Mouse (Mus musculus) gastrocnemius, postnatal 25 days (tissue): ENCODE data around the gene Gimap1. TPM values are rescaled to one million over a fixed set of nuclear protein-coding genes. Genes with fewer than 3 reads are reported as not detected.
A peak's percentile ranks its signal among the peaks of the same experiment; 100 is the strongest.

Experiments used
- DNase-seq: peaks from one replicate; pipeline ENCODE4 v3.0.0; 2022
- total RNA-seq, 2 experiments: library from RNA; stranded (reverse); gene quantifications; 1 replicate in 1 of 2; 2 replicates in 1 of 2; pipeline ENCODE4 v1.2.3; 2021

Gene Gimap1
- total RNA-seq, 2 experiments from 2014 or later = 2.5 to 5.0 TPM

DNA sequence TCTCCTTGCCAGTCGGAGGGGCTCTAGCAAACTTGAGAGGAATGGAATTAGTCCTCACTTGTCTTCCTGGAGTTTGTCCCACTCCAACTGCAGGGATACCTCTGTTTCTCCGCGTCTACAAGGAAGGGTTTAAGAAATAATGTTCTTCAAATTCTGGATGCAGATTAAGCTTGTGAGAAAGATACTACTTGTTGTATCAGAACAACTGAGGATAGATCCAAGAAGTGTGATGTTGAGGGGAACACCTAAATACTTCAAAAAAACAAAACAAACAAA is 864 bp downstream of the Gimap1 start:
- no peak for DNase-seq

DNA sequence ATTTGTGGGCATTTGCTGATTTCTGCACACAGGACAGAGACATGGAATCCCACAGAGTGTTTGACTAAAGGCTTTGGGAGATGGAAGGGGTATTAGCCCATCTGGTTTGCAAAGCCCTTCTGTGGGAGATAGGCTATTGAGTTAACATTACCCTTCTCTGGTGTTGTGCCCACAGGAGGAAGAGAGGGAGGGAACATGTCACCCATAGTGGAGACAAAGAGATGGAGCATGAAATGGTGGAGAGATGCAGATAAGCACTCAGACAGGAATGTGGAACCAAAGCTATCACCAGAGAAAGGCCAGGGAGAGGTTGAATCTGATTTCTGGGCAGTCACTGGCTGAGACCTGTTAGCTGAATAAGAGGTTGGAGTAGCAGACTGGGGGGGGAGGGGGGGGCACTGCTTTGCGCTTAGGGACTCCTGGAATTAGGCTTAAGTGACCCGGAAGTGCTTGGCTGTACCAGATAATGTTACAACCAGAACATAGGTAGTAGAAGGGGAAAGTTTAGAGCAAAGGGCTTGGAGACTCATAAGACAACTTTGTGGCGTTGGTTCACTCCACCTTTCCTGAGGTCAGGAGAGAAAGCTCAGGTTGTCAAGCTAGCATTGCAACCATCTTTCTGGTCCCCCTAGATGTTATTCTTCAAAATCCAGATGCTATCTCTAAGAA is 1.8 kb downstream of the Gimap1 start:
- DNase-seq = no peak

DNA sequence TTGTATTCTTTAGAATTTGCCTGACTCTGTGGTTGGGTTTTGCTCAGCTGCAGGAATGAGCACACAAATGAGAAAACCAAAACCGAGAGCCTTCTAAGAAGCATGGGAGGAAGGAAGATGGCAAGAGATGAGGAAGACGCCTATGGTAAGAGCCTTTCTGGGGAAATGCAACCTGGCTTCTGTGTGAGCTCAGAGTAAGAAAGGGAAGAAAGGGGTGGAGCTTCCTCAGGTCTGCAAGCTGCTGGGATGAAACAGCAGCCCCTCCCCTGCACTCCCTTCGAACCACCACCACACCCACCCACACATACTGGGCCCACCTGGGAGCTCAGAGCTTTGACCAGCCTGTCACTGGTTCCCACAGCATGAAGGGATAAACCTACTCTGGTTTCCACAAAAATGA is 2.4 kb downstream of the Gimap1 start:
- DNase-seq = no peak

DNA sequence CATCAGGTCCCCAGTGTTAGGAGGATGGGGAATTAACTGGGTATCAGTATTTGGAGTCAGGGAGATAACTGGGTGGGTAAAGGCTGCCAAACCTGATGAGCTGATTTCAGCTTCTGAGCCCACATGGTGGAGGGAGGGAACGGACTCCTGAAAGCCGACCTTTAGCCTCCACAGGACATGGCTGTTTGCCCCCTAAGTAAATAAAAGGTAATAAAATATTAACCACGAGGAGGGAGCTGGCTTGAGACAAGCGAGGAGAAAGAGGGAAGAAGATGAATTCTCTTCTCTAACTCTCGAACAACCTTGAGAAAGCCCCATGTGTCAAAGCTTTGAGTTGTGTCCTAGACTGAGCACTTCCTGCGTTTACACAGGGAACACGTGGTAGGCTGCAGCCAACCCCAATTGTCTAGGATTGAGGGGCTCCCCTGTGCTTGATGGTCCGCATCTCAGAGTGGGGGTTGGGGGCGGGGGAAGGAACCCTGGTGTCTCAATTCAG is 2.9 kb downstream of the Gimap1 start:
- no peak for DNase-seq

DNA sequence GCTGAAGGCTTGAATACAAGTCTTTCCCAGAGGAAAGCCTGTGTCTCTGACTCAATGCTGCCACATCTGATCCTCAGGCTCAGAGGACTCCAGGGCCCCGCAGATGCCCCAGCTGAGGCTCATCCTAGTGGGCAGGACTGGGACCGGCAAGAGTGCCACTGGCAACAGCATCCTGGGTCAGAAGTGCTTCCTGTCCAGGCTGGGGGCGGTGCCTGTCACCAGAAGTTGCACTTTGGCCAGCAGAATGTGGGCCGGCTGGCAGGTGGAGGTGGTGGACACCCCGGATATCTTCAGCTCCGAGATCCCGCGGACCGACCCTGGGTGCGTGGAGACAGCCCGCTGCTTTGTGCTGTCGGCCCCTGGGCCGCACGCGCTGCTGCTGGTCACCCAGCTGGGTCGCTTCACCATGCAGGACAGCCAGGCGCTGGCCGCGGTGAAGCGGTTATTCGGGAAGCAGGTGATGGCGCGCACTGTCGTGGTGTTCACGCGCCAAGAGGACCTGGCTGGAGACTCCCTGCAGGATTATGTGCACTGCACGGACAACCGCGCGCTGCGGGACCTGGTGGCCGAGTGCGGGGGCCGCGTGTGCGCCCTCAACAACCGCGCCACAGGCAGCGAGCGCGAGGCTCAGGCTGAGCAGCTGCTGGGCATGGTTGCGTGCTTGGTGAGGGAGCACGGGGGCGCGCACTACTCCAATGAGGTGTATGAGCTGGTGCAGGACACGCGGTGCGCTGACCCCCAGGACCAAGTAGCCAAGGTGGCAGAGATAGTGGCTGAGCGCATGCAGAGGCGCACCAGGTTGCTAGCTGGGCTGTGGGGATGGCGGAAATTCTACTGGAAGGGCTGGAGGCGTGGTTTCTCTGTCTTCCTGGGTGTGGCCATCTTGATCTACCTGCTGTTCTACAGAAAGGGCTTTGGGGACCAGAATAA is 3.8 kb downstream of the Gimap1 start:
- DNase-seq = no peak

DNA sequence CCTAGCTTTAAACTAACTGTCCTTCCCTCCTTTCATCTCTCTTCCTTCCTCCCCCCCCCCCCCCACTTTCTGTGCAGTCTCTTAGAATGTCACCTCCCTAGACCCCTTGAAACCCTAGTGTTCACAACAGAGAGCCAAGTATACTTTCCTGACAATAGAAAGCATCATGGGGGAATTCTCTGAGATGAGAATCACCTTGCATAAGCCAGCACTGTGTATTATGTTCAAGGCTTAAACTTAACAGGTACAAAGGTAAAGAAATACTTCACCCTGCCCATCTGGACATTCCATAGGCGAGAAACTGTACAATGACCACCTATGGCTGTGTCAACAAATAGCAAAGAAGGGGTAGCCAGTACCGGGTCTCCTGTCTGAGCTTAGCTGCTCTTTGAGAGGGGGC is 6.6 kb downstream of the Gimap1 start:
- DNase-seq = no peak

DNA sequence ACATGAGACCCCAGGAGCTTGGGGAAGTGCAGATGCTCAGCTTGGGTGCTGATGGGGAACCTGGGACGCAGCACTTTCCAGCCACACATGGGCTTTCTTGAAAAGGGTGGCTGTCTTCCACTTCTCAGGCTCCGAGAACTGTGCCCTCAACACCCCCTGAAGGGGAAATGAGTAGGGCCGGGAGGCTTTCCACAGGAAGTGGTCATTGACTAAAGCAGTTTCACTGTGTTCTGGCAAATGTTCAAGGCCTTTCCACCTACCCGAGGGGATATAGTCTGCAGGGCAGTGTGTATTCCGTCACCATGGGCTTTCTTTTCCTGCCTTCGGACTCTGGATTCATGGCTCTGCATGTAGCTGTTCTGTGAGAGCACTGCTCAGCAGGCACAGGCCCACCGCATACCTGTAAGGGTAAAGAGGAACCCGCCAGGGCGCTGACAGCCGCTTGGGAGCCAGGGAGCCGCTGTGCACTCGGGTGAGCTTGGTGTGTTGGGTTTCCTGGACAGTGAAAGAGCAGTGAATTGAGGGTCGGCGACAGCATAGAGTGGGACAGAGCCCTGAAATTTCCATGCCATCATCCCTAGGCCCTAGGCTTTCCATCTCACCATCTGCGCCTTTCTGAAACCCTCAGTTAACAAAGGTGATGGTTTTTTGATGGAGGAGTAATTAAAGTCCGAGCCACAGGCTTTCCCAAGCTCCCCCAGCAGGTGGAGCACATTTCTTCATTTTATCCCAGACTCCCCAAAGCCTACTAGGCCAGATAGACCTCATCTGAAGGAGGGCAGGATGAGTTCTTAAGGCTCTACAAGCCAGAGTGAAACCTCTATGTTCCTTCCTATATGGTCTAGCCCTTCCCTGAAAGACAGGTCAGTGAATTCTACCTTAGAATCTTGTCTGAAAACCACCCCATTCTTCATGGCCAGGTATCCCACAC is 7.4 kb downstream of the Gimap1 start, which contains the start of gene Gimap5:
TSS of gene Gimap5 (plus strand) at position 239 of the 931 bp plus-strand sequence.
- DNase-seq = peak; percentile 34

DNA sequence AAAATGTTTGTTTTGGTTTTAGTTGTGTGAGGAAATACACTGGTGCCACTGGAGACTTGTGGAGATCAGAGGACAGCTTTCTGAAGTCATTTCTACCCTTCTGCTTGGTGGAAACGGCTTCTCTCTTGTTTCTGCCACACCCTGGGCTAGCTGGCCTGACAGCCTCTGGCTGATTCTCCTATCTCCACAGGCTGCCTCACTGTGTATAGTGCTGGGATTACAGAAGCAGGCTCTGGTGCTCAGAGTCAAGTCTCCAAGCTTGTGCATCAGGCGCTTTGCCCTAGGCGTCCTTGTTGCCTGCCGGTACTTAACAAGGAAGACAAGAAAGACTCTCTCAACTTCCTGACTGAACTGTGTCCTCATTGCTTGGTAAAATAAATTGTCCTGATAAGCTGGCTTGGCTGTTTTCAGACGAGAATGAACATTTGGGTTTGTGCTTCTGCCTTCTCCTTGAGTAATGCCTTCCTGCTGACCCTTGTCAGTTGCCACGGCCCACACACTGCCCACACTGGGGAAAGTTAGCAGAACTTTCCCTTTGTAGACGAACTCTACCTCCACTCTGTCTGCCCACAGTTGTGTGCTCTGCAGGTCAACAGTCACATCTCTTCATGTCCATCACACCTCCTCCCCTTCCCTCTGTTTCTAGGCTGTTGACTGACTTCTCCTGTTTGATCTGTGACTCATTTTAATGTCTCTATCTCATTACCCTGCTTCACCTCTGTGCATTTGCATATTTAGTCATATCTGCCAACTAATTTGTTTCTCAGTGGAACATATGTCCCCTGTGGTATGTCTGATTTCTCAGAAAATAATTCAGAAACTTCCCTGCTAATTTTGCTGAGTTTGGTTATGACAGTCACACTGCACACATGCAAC is 8.5 kb downstream of the Gimap1 start:
- no peak for DNase-seq

DNA sequence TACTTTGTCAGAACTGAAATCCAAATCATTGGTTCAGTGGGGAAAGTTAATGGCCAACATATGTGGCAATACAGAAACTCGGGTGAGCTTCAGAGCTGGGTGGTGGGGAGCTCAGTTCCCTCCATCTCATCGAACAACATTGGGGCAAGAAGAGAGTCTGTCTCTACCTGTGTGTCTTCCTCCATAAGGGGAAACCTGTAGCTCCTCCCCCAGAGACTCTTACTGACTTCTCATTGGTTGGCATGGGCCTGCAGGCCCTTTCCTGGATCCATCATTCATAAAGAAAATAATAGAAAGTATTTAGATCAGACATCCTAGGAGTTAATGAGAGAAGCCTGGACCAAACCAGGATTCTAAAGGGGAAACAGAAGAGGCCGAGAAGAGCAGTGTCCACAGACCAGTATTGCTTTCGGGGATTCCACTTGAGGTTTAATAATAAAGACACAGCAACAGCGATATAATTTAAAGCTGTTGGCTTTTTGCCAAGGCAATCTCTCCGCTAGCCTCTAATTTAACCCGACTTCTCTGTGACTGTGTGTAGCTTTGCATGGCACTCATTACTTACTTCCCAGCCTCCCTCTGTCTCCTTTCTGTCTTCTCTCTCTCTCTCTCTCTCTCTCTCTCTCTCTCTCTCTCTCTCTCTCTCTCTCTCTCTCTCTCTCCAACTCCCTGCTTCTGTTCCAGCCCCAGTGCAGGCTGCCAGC is 24.9 kb downstream of the Gimap1 start:
- DNase-seq = no peak

DNA sequence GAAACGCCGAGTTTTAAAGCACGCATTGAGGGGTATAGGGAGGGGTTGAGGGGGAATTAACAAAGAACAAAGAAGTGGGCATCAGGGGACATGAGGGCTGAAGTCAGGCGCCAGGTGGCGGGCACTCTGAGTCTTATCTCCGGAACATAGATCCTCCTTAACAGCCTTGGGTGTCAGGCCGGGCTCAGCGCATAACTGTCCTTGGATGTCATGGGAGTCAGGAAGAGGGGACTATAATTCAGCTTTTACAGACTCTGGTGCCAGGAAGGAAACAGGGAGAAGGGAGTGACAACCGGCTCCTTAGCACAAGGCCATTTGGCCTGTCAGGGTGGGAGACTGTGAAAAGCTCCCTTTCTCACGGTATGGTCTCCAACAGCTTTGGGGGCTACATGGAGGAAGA is 25.6 kb downstream of the Gimap1 start:
- DNase-seq = no peak

DNA sequence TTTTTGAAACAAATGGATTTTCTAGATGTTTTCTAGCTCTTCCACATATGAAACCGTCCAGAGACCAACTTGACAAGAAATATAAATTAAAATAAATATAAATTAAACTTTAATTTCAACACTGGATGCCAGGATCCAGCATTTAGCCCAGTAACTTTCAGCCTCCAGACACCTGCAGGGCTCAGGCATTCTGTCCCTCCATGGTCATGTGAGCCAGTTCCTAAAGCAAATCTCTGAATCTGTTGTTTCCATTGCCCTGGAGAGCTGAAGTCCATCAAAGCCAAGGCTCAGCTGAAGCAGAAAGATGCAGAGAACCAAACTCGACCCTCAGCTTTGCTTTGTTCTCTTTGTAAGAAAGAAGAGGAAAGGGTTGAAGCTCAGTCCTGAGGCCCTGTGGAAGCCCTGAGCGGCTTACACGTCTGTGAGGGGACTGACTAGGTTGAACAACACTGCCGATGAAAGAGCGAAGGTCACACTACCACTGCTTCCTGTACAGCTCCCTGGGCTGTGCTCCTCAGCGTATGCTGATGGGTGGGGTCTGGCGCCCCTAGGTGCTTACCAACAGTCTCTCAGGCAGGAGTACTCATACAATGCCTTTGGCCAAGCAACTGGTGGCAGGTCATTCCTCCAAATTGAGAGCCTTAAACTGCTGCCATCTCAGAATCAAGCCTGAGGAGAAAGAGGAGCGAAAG is 29.5 kb downstream of the Gimap1 start:
- DNase-seq = no peak

DNA sequence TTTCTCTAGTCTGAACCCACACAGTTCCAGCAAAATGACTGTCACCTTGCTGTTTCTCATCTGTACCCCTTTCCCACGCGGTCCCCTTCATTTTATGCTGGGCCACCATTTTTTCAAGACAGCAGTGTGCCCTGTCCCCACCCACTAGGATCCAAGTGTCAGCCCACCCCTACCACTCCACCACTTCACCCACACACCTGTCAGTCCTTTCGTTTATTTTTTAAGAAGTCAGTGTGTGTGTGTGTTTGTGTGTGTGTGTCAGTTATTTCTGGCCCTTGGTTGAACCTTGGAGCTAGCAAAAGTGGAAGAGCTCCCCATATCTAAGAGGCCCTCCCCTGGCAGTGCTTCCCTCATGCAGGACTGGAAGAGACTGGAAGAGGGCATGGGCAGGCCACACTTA is 30.1 kb downstream of the Gimap1 start:
- no peak for DNase-seq

DNA sequence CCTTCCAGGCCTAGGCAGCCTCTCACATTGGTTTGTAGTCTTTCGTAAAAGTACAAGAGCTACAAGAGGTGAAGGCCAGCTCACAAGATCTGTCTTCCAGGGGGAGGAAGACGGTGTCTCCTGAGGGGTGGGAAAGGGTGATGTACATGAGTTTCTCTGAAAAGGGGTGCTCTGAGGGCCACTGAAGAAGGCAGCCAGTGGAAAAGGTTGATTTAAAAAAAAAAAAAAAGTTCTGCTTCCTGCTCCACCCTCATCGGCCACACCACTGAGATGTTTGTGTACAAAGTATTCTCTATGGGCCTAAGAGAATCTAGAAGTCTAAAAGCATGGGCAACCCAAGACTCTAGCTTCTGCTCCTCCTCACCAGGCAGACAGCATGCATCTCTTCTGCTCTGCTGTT is 31.8 kb downstream of the Gimap1 start, which contains the start of gene Gimap3:
TSS of gene Gimap3 (minus strand) at position 156 of the 400 bp plus-strand sequence.
- no peak for DNase-seq

DNA sequence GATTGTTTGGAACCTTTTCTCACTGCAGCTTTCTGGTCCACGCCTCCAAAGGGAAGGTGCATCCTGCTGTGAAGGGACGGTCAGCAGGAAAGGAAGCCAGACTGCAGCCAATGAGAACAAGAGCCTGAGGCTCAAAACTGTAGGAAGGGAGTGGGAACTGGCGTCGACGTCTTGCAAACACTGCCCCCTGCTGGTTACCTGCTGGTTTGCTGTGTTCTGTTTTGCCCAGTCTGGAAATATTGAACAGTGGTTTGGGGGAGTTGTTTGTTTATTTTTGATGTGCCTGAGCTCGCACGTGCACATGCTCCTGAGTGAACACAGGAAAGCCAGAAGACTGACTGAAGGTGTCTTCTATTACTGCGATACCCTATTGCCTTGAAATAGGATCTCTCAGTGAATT is 33.2 kb downstream of the Gimap1 start:
- peak; percentile 55 for DNase-seq

DNA sequence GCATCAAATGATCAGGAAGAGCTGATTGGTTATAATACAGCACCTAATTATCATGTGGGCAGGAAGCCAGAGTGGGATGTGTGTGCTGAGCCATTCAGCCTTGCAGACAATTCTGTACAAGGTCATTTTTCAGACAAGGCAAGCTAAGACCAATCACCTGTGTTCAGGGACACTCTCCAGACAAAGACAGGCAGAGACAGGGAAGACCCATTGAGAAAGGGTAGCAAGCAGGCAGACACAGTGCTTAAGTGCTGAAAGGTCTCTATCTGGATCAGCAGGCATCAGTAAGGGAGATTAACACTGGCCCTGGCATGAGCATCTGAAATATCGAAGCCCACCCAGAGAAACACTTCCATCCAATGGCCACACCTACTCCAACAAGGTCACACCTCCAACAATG is 45.6 kb downstream of the Gimap1 start:
- no peak for DNase-seq

DNA sequence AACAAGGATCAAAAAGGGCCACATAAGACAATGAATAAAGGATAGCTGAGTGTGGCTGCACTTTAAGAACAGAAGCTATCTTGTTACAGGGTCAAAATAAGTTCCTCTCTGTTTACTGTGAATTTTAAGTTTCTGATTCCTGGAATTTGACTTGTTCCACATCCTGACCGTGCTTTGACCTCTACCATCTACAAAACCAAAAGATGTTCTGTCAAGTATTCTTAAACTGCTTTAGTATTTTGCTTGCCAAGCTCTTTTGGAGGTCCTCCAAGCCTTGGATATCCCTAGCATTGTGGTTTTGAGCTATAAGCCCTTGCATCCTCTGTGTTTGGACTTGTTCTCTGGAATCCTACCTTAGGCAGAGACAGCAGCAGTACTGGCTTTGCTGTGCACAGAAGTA is 46.3 kb downstream of the Gimap1 start:
- DNase-seq = peak; percentile 16

DNA sequence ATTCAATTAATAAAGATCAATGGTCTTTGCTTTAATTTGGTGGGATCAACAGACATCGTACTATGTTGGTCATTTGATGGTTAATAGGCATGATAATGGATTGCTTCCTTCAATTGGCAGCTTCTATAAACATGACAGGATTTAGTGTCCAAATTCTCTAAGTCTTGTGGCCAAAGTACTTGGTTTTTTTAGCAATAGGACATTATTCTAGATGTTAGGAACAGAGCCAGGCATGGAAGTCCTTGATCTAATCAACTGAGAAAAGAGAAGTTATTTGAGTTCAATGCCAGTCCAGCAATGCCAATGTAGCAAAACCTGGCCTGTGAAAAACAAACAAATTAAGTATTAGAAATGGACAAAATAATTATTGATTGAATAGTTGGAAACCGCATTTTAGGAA is 46.7 kb downstream of the Gimap1 start:
- DNase-seq = no peak

DNA sequence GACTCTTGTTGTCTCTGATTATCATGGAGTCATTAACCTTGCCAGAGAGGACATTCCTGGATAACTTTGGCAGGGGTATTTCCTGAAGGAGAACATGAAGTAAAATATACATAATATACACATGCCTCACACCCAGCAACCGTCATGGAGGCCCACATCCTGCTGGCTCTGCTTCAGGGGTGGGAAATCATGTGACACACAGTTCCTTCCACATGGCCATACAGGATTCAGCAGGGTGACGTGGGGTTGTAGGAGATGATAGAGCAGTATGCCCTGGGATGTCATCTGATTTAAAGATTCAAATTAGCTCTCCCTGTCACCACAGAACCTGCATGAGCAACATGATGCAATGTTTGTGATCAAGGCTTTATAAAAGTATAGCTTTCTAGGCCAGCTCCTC is 49.0 kb downstream of the Gimap1 start:
- no peak for DNase-seq
